Mouse (Mus musculus) small intestine, adult 2 months (tissue): ENCODE results near the gene Tob2.

Source experiments
- CTCF ChIP-seq: fragments of 200-500 bp; IDR thresholded peaks from 2 replicates; pipeline ENCODE4 v1.5.1; 2012; ENCODE audit warnings: low read depth, mild to moderate bottlenecking, control low read depth, inconsistent platforms, low read length, moderate library complexity, mixed read lengths; ENCODE audit not compliant: insufficient replicate concordance, insufficient read length; ENCODE audit errors: extremely low read depth
- POLR2A ChIP-seq: fragments of 200-500 bp; IDR thresholded peaks from 2 replicates; pipeline ENCODE4 v1.6.1; 2012; ENCODE audit warnings: low read depth, mild to moderate bottlenecking, control low read depth, inconsistent platforms, low read length, moderate library complexity

DNA sequence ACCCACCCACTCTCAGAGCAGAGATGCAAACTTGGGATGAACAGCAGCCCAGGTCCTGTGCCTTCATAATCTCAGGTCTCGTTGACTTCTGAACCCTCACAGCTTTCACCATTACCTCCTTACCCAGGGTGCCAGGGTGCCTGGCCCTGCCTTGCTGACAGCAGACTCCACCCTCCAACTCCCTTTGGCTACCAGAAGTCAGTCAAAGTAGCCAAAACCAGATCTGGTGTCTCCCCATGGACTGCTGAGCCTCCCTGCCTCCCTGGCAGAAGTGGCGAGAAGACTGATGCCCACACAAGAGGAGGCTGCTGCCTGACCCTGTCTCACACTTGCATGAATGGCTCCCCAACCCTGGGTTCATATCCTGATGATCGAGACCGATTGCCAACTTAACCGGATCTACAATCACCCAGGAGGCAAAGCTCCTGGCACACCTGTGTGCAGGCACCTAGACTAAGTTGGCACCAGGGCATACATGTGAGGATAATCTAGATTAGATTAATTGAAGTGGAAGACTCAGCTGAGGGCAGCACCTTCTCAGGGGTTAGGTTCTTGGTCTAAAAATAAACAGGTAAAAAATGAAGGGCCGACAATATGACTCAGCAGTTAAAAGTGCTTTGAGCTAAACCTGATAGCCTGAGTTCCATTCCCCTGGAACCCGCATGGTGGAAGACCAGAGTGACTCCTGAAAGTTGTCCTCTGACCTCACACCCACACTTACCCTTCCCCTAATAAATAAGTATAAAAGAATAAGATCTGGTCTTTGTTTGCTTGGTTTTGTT, 30.0 kb downstream of the Tob2 start:
- TF ChIP-seq CTCF (no peak), POLR2A (no peak)
